Mouse (Mus musculus) heart, embryonic 13.5 days (tissue): ENCODE results near the gene Fcho1. TPM values are rescaled to one million over a fixed set of nuclear protein-coding genes. Genes with fewer than 3 reads are reported as not detected.
"Not testable (repeated sequence)": the region's sequence is repeated elsewhere in the genome, so short reads cannot be mapped to it uniquely, and the experiment has no call there.

Source experiments
- ATAC-seq: fragments of 200-750 bp; cut with Nextera tagmentation; 2 replicates; pipeline ENCODE4 v1.8.0; 2017; ENCODE audit warnings: moderate TSS enrichment; ENCODE audit not compliant: insufficient number of reproducible peaks, low FRiP score, low TSS enrichment; ENCODE audit errors: extremely low read depth
- H3K27ac ChIP-seq: fragments of 300-500 bp; sonication (generic); replicated peaks from 2 replicates; pipeline ENCODE4 v1.5.1; 2015; ENCODE audit warnings: moderate library complexity, mild to moderate bottlenecking, inconsistent platforms
- H3K27me3 ChIP-seq: fragments of 300-500 bp; sonication (generic); replicated peaks from 2 replicates; pipeline ENCODE4 v1.6.1; 2015; ENCODE audit warnings: mild to moderate bottlenecking, inconsistent platforms
- H3K36me3 ChIP-seq: fragments of 300-500 bp; sonication (generic); 2 replicates; pipeline ENCODE4 v1.6.1; 2015; ENCODE audit warnings: mild to moderate bottlenecking, inconsistent platforms
- H3K4me1 ChIP-seq: fragments of 300-500 bp; sonication (generic); 2 replicates; pipeline ENCODE4 v1.6.1; 2015; ENCODE audit warnings: inconsistent platforms
- H3K4me2 ChIP-seq: fragments of 300-500 bp; sonication (generic); 2 replicates; pipeline ENCODE4 v1.6.1; 2015; ENCODE audit warnings: inconsistent platforms, mild to moderate bottlenecking, moderate library complexity
- H3K4me3 ChIP-seq: fragments of 300-500 bp; sonication (generic); 2 replicates; pipeline ENCODE4 v1.5.1; 2015; ENCODE audit warnings: moderate library complexity, mild to moderate bottlenecking, inconsistent platforms
- H3K9ac ChIP-seq: fragments of 300-500 bp; sonication (generic); 2 replicates; pipeline ENCODE4 v1.6.1; 2015; ENCODE audit warnings: inconsistent platforms, mild to moderate bottlenecking, moderate library complexity
- H3K9me3 ChIP-seq: fragments of 300-500 bp; sonication (generic); 2 replicates; pipeline ENCODE4 v1.6.1; 2016; ENCODE audit warnings: inconsistent platforms
- WGBS: fragments of 180-500 bp; shearing (Covaris S2); methylation state at CpG from one replicate; pipeline ENCODE4 v1.1.7; 2015; ENCODE audit warnings: mixed read lengths; 5-methylcytosine and 5-hydroxymethylcytosine counted together
- polyA plus RNA-seq: library from polyadenylated mRNA; unstranded; fragments of >200 nt; fragmentation: Nextera tagmentation; extraction: Ambion mirVana; gene quantifications from 2 replicates; pipeline ENCODE4 v1.2.1, GENCODE M21; 2015

Fcho1 gene
- polyA plus RNA-seq, 1 experiment from 2014 or later = 1.7 TPM

GRCm38 (mm10) chr8:71700493-71701269 lies 24.8 kb downstream of the Fcho1 start:
- Histone ChIP-seq H3K4me2 (peak overlapping the region; percentile 69), H3K27ac (no peak overlapping the region), H3K9me3 (no peaks in the 10 kb centered on the region), H3K27me3 (peaks cover 89% of the 10 kb centered on the region), H3K4me3 (peak overlapping the region; percentile 47), H3K36me3 (no peaks in the 10 kb centered on the region), H3K9ac (peak overlapping the region; percentile 44), H3K4me1 (peaks cover 15% of the 10 kb centered on the region)
- no peak for ATAC-seq
- 7% methylated on average over 29 of the region's 29 CpGs for WGBS

GRCm38 (mm10) chr8:71695456-71695855 lies 30.1 kb downstream of the Fcho1 start:
- not testable (repeated sequence) for H3K4me3 ChIP-seq, H3K4me2 ChIP-seq, H3K9me3 ChIP-seq, H3K9ac ChIP-seq, H3K4me1 ChIP-seq, H3K36me3 ChIP-seq, H3K27ac ChIP-seq, ATAC-seq
- 63% methylated on average over 12 of the region's 12 CpGs for WGBS
- H3K27me3 ChIP-seq = peaks cover 91% of the 10 kb centered on the region

GRCm38 (mm10) chr8:71693166-71694041 lies 32.1 kb downstream of the Fcho1 start:
- Histone ChIP-seq H3K27me3 (peaks cover 91% of the 10 kb centered on the region), H3K4me1 (peaks cover 8% of the 10 kb centered on the region), H3K36me3 (no peaks in the 10 kb centered on the region), H3K9ac (no peak overlapping the region), H3K4me2 (peak overlapping the region; percentile 49), H3K27ac (no peak overlapping the region), H3K4me3 (peak overlapping the region; percentile 22), H3K9me3 (no peaks in the 10 kb centered on the region)
- ATAC-seq = no peak
- WGBS = 12% methylated on average over 68 of the region's 68 CpGs

- no peak for ATAC-seq
- Histone ChIP-seq H3K9ac (no peak overlapping the region), H3K4me3 (peak overlapping the region; percentile 9), H3K27ac (no peak overlapping the region), H3K4me2 (peak overlapping the region; percentile 49; the same call in 1 of the 2 replicates), H3K4me1 (peaks cover 11% of the 10 kb centered on the region), H3K27me3 (peaks cover 96% of the 10 kb centered on the region), H3K36me3 (no peaks in the 10 kb centered on the region), H3K9me3 (no peaks in the 10 kb centered on the region)
- 6% methylated on average over 30 of the region's 30 CpGs for WGBS
Observed at GRCm38 (mm10) chr8:71692509-71692908, 33.0 kb downstream of the Fcho1 start.

- H3K4me2 ChIP-seq = no peak within 1 kb of the TSS
- no peak within 1 kb of the TSS for H3K4me3 ChIP-seq
- H3K9ac ChIP-seq = no peak within 1 kb of the TSS
- peaks cover 100% of the 10 kb centered on the region for H3K27me3 ChIP-seq
- H3K27ac ChIP-seq = no peak within 1 kb of the TSS
- no peaks in the 10 kb centered on the region for H3K36me3 ChIP-seq
- WGBS = 10% methylated on average over 33 of the region's 33 CpGs
- H3K4me1 ChIP-seq = peaks cover 27% of the 10 kb centered on the region
- no peaks in the 10 kb centered on the region for H3K9me3 ChIP-seq
- no peak for ATAC-seq
Observed at GRCm38 (mm10) chr8:71689028-71689427, 36.5 kb downstream of the Fcho1 start, which contains the start of gene Insl3. TSS of gene Insl3 (plus strand) at chr8:71689214.

- Histone ChIP-seq H3K4me3 (no peak overlapping the region), H3K4me2 (no peak overlapping the region), H3K36me3 (no peaks in the 10 kb centered on the region; the same call in 1 of the 2 replicates), H3K9me3 (no peaks in the 10 kb centered on the region), H3K4me1 (peaks cover 19% of the 10 kb centered on the region), H3K27me3 (peaks cover 100% of the 10 kb centered on the region), H3K27ac (no peak overlapping the region), H3K9ac (no peak overlapping the region)
- no peak for ATAC-seq
- 7% methylated on average over 8 of the region's 8 CpGs for WGBS
Observed at GRCm38 (mm10) chr8:71687616-71688015, 37.9 kb downstream of the Fcho1 start.

- Histone ChIP-seq H3K27ac (no peak overlapping the region), H3K4me1 (peaks cover 22% of the 10 kb centered on the region), H3K9ac (no peak overlapping the region), H3K4me3 (peak overlapping the region; percentile 38), H3K9me3 (no peaks in the 10 kb centered on the region), H3K27me3 (peaks cover 100% of the 10 kb centered on the region), H3K4me2 (peak overlapping the region; percentile 63), H3K36me3 (no peaks in the 10 kb centered on the region; the same call in 1 of the 2 replicates)
- ATAC-seq = peak; percentile 15; the same call in 1 of the 2 replicates
- 4% methylated on average over 23 of the region's 23 CpGs for WGBS
Observed at GRCm38 (mm10) chr8:71686143-71686734, 39.3 kb downstream of the Fcho1 start.

GRCm38 (mm10) chr8:71685573-71685972 lies 39.9 kb downstream of the Fcho1 start:
- Histone ChIP-seq H3K9me3 (no peaks in the 10 kb centered on the region), H3K4me3 (peak overlapping the region; percentile 38), H3K27ac (no peak overlapping the region), H3K27me3 (peaks cover 100% of the 10 kb centered on the region), H3K4me1 (peaks cover 26% of the 10 kb centered on the region), H3K36me3 (peaks cover 5% of the 10 kb centered on the region; the same call in 1 of the 2 replicates), H3K4me2 (peak overlapping the region; percentile 63), H3K9ac (no peak overlapping the region)
- 10% methylated on average over 29 of the region's 29 CpGs for WGBS
- no peak for ATAC-seq

- H3K4me3 ChIP-seq = no peak overlapping the region
- no peaks in the 10 kb centered on the region for H3K9me3 ChIP-seq
Observed at GRCm38 (mm10) chr8:71684701-71685100, 40.8 kb downstream of the Fcho1 start.

GRCm38 (mm10) chr8:71682832-71683231 lies 42.7 kb downstream of the Fcho1 start:
- H3K4me3 ChIP-seq = no peak overlapping the region
- peaks cover 100% of the 10 kb centered on the region for H3K27me3 ChIP-seq
- 63% methylated on average over 12 of the region's 12 CpGs for WGBS
- H3K27ac ChIP-seq = no peak overlapping the region
- peaks cover 40% of the 10 kb centered on the region for H3K4me1 ChIP-seq
- H3K36me3 ChIP-seq = peaks cover 5% of the 10 kb centered on the region; the same call in 1 of the 2 replicates
- no peak overlapping the region for H3K4me2 ChIP-seq
- ATAC-seq = no peak
- no peaks in the 10 kb centered on the region for H3K9me3 ChIP-seq
- no peak overlapping the region for H3K9ac ChIP-seq

More at GRCm38 (mm10) chr8:71684701-71685100, 40.8 kb downstream of the Fcho1 start:
- Histone ChIP-seq H3K9ac (no peak overlapping the region), H3K36me3 (peaks cover 5% of the 10 kb centered on the region; the same call in 1 of the 2 replicates), H3K4me1 (peaks cover 33% of the 10 kb centered on the region), H3K27me3 (peaks cover 100% of the 10 kb centered on the region), H3K4me2 (no peak overlapping the region), H3K27ac (no peak overlapping the region)
- WGBS = 31% methylated on average over 10 of the region's 10 CpGs
- ATAC-seq = no peak
